Mouse (Mus musculus) 3134 (cell line): ENCODE data around the gene D630003M21Rik.

Source experiments
- DNase-seq: peaks from one replicate; pipeline ENCODE4 v3.0.0-alpha.2; 2011; ENCODE audit warnings: low spot score; ENCODE audit not compliant: insufficient read length; ENCODE audit errors: extremely low read depth

Gene D630003M21Rik

DNA sequence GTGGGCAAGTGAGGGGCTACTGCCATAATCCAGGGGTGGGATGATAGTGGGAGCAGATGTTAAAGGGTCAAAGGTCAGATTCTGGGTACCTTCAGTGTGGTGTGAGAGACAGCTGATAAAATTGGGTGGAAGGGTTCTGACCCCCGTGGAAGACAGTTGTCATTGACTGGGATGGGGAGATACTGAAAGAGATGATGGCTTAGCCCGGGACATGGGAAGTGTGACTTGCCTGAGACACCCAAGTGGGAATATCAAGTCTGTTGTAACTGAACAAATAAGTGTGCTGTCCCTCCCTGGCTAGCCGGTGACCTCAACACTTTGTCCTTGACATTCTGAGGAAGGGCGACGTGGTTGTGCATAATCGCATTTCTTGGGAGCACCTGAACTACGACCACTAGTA, 59.3 kb downstream of the D630003M21Rik start:
- no peak for DNase-seq

DNA sequence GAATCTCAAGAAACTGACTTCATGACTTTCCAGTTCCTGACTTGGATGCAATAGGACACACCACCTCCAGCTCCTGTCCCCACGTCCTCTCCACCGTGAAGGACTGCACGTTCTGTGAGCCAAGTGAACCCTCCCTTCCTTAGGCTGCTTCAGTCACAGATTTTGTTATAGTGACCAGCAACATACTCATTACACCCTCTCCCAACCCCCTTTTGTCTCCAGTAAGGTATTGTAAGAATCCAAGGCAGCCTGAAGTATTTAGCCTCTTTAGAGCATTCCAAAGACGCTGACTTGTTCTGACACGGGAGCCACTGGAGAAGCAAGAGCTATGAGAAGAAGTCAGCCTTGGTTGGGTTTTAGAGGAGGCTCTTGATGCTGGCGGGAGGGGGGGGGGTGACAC, 59.7 kb downstream of the D630003M21Rik start:
- DNase-seq = no peak

DNA sequence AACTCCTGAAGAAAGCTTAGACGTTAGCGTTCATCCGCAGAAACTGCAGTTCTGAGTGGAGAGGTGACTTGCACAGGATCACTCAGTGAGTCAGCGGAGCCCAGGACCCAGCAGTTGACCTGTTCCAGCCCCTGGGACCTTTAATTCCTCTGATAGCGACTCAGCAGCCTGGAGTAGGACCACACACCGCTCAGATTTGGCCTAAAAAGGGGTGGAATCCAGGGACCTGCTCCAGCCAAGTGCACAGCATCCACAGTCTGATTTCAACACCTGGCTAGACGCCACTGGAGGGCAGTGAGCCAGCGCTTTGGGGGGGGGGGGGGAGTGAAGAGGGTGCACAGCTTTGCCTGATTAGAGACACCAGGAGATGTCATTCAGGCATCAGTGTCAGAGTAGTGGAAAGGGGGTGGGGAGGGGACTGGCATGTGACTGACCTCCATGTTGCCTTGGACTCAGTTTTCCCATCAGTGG, 60.2 kb downstream of the D630003M21Rik start:
- peak; percentile 52 for DNase-seq

DNA sequence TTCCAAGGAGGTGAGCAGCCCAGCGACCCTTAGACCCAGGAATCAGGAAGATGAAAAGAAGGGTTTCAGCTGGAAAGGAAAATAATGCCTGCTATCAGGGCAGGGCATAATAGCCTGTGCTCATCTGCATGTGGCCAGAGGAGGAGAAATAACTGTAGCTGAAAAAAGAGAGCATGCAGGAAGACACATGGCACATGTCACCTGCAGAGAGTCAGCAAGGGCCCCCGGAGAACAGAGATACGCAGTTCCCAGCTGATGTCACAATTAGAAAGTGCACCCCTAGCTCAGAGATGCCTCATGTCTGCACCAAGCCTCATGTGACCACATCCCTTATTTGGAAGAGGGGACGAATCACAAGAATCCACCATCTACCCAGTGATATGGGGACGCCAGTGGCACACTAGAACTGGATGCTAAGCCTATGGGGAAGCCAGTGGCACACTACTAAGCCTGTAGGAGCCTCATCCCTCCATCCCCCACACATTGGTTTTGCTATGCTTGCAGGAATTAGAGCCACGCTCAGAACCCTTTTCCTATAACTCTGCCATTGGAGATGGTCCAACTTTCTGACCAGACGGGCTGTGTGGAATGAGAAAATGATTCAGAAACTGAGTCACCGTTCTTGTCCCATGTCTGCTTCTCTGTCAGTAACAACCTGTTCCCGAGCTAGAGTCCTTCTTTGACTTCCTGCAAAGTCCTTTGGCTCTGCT, 61.4 kb downstream of the D630003M21Rik start:
- peak; percentile 65 for DNase-seq

DNA sequence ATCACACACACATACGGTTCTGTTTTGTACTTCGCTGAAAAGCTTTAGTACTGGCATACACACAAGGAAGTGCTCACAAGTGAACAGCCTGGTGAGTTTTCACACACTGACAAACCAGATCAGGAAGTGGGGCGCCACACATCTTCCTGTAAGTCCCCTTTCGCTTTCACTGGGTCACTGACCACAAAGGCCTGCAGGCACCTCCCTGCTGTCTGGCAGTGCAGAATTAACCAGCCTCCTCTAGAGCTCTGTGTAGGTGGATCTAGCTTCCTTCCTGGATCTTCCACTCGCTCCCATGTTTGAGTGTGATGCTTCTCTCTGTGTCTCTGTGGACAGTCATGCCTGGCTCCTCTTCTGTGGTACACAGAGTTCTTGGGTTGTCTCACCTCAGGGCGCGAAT, 62.4 kb downstream of the D630003M21Rik start:
- no peak for DNase-seq

DNA sequence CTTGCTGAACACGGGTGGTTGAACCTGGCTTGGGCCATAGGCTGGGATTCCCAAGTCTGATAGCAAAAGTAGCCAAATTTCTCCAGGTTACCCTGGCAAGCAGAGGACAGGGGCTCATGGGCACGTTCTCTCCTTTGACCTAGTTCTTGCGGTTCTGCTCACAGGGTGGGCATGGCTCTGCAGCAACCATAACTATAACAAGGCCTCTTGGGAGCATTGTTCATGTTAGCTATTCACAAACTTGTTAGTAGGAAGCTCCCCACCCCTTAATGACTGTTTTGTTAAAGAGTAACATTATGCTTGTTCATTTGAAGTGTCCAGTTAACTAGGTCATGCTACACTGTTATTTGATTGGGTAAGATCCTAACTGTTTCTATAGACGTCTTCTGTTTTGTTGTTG, 63.2 kb downstream of the D630003M21Rik start:
- no peak for DNase-seq

DNA sequence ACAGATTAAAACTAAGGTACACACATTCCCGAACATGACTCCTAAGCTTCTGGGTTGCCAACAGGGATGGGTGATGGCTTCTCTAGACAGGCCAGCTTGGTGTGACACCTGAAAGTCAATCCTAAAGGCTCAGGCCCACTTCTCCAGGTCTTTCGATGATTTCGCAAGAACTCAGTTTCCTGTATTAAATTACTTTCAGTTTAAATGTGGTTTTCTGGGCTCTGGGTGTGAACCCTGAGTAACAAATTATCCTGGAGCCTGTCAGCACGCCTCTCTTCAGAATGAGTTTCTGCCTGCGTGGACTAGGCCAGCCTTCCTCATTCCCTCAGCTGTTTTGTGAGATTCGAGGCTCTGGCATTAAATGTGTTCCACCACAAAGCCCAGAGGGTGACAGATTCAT, 66.0 kb downstream of the D630003M21Rik start:
- DNase-seq = no peak

DNA sequence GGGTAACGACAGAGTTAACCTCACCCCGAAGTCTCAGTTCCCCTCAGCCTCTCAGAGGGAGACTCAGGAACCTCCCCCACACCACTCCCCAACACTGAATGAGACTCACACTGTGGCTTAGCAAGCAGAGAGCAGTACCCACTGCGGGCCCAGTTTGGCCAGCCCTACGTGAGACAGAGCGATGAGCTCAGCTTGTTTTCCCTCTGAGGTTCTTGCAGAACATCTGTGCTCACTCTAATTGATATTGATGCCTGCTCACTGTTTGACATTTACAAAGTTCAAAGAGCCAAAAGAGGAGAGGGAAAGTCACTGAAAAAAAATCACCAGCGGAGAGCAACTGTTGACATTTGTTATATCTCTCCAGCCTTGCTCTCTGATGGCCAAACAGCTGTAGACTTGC, 67.3 kb downstream of the D630003M21Rik start:
- DNase-seq = no peak

DNA sequence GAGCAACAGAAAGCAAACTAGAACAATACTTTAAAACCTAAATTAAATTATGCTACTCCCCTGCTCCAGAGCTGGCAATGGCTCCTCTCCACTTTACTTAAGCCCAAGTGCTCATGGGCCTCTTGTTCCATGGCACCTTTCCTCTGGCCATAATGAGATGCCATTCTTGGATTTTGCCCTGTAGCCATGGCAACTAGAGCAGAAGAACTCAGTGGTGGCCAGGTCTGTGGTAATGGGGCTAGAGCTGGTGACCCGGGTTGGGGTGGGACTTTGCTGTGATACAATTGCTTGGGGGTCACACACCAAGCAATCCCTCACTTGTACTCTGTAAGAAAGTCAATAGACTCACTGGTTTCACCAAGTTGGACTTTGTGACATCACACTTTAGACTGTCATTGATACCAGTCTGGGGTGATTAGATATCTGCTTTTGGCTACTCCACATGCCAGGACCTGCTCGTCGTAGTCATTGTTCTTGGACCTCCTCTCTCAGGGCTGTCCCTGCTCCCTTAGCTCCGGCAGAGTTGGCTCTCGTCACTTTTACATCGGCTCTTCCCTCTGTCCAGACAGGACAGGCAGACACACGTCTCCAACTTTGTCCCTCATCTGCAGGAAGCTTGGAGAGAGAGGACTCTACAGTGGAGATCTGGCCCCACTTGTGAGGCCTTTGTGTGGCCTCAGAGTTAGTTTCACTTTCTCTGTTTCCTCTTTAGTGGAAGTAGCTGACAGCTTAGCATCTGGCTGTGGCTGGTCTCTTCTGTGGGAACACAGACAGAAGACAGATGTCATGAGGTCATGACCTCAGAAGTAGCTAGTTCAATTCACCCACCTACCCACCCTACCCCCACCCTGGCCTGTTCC, 69.4 kb downstream of the D630003M21Rik start:
- no peak for DNase-seq

DNA sequence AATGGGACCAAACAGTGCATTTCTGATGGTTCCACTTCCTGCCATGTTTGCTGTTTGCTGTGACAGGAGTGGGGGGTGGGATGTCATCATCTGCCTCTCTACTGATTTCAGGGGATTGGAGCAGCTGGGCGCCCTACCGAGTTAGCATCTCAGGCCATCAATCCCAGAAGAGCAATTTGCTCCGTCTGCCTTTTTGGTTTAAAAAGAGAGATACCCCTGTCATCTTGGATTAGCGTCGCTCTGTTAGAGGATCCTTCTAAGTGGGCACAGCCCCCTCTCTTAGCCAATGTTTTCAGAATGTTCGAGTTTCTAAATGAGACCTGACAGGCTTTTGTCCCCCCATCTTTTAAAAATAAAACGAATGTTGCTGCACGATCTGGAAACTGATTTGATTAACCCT, 71.4 kb downstream of the D630003M21Rik start:
- DNase-seq = no peak

DNA sequence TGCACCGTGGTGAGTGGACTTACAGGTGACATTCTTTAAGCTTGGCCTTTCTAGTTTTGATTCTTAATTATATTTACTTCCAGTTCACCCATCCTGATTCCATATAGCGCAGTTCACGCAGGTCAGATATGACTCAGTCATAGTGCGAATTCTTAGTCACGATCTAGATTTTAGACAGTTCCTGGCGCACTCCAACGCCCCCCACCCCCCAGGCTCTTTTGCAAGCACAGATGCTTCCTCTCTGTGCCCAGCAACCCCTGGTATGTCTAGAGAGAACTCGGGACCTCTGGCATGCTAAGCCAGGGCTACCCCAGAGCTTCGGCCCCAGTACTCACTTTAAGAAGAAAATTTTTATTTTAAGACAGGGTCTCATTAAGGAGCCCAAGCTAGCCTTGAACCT, 72.5 kb downstream of the D630003M21Rik start:
- no peak for DNase-seq

DNA sequence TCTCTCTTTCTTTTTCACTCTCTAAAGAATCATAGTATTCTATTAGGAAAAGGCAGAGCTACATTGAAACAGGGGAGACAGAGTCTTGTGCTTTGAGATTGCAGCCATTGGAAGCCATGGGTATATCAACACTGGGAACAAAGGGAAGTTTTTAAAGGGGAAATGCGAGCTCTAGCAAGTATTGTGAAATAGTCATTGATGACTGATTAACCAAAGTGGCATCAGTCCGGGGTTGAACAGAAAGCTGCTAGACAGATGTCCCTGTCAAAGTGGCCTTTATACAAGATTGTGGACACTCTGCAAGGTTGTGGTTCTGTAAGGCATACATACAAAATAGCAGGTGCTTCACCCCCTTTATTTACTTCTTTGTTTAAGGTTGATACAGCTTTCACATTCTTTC, 73.4 kb downstream of the D630003M21Rik start:
- DNase-seq = no peak

DNA sequence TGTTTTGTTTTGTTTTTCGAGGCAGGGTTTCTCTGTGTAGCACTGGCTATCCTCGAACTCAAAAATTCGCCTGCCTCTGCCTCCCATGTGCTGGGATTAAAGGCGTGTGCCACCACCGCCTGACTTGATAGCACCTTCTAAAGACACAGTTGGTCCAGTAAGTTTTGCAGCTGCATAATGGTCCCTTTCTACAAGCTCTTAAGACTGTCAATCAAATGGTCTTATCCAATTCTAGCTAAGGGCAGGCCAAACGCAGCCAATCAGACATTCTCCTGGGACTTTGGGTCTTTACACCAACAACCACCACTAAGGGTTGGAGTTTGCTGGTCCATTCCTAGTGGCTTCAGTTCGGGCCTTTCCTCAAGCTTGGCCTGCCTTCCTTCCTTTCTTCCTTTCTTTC, 73.9 kb downstream of the D630003M21Rik start:
- no peak for DNase-seq

DNA sequence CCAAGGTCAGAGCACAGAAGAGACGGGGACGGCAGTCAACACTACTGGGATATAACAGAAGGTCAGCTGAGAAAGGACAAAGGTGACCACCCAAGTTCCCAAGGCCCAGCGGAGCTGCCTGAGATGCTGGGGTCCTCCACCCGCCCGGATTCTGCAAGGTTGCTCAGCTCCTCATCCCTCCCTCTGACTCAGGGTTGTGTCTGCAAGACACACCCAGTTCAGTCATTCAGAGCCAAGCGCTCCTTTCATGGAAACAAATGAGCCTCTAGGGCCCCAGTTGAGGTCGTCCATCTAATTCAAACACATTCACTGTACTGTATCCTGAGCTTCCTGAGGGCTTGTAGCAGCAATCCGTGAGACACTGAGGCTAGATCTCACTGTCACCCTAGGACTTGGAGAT, 74.4 kb downstream of the D630003M21Rik start:
- no peak for DNase-seq

DNA sequence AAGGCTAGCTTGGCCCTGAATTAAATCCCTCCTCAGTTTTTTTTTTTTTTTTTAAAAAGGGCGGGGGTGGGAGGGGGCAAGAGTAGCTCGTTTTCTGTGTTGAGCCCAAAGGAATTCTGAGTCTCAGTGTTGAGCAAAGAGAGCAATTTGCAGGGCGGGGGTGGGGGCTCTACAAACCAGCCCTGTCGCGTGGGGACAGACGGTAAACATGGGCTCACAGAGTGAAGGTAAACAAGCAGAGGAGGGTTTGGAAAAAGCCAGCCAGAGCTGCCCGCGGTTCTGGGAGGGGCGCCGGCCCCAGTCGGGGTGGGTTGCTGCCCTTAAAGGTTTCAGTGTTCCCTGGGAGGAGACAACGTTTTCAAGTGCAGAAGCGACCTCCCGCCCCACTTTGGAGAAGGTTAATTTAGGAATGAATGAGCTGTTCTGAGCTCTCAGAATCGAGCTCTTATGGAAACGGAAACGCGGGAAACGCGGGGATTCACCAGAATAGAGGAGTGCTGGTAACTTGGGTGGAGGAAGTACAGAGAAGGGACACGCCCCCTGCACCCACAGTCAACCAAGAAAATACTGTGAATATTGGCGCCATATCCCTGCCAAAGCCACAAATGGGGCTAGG, 75.2 kb downstream of the D630003M21Rik start:
- peak; percentile 59 for DNase-seq

DNA sequence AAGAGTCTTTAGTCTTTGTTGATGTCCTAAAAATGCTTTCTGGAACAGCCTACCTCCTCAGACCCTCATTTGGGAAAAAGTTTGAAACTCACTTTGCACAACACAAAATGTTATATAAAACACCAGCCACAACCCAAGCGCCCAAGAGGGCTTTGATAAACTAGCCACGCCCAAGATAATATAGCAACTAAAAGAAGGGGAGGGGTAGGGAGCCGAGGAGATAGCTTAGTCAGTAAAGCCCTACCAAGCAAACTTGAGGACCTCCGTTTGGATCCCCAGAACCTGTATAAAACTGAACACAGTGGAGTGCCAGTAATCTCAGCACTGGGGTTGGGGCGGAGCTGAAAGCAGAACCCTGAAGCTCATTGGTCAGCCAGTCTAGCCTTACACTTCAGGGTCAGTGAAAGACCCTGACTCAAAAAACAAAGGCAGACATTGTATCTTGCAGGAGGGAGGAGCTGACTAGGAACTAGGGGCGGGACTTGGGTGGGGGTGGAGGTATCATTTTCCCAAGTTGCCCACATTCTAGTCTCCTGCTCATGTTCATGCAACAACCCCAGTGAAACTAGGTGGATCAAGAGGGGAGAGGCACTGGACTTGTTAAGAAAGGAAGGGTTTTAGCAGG, 76.2 kb downstream of the D630003M21Rik start:
- no peak for DNase-seq

DNA sequence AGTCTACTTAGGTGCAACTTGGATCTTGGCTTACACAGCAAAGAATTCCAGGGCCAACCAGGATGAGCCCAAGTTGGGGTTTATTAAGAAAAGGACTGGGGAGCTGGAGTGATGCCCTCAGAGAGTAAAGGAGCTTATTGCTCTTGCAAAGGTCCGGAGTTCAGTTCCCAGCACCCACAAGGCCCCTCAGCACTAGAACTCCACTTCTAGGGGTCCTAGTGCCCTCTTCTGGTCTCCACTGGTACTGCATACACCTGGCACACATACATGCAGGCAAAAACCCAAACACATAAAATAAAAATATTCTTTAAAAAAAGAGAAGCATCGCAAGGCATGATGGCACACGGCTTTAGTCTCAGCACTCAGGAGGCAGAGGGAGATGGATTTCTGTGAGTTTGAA, 77.9 kb downstream of the D630003M21Rik start:
- no peak for DNase-seq

DNA sequence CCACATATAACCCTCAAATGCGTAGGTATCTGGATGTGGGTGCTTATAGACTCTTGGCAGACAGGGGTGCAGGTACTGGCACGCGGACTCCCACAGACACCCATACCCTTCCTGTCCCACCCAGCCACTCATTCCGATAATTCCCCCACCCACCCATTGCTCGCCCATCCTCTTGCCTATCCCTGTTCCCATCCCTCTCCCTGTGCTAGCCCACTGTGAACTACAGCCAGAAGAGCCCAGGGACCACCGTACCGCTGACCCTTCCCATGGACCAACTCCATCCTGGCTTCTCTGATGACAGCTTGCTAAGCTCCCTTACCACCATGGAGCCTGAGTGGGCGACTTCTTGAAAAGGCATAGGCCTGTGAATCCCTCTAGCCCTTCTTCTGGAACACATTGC, 82.1 kb downstream of the D630003M21Rik start:
- no peak for DNase-seq

DNA sequence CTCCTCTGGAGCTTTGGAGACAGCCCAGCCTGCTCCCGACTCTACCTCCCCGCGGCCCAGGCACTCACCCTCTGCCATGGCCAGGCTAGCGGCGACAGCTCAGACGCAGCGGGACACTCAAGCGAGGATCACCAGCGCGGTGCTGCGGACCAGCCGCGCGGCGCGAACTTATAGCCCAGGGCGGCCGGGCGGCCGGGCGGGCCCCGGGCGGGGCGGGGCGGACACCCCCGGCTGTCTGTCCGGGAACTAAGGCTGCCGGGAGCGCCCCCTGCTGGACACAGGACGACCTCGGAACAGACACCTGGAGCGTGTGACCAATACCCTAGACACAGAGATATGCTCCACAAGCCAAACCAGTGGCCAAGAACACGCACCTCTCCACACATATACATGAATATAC, 82.8 kb downstream of the D630003M21Rik start, which contains the start of gene Tgm2:
Tgm2 (minus strand) TSS at position 214 of the 400 bp plus-strand sequence.
- peak; percentile 85 for DNase-seq

DNA sequence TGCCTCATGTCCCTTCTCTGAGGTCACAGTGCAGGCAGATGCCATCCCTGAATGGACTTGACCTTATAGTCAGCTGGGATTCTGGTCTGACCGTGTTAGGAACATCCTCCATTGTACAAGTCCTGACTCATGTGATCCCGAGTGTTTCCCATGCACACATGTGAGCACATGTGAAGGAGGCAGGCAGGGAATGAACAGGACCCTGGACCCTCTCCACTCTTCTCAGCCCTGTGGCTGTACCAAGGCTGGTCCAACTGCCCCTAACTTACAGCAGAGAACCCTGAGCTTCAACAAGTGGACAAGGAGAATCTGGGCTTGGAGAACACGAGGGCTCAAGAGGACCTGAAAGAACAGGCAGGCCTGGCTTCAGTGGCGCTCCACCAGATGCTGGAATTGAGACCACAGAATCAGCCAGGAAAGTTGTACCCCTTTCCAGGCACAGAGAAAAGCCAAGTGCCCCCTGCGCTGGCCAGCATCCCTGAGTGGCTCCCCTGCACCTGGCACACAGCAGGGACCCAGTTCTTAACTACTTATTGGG, 83.4 kb downstream of the D630003M21Rik start:
- DNase-seq = peak; percentile 57
